Mouse (Mus musculus) spleen, adult 2 months (tissue): ENCODE results near the gene Rnaseh1. TPM values are rescaled to one million over a fixed set of nuclear protein-coding genes. Genes with fewer than 3 reads are reported as not detected.

Experiments
- DNase-seq, 2 experiments: peaks; one replicate each; pipeline versions ENCODE4 v3.0.0 to v3.0.0-alpha.2; 2012 to 2021; ENCODE audit warnings: low spot score in 2 of 2, low read depth in 1 of 2
- H3K27ac ChIP-seq: fragments of 200-500 bp; 2 replicates; pipeline ENCODE4 v1.5.1; 2012; ENCODE audit warnings: low read length, inconsistent platforms; ENCODE audit not compliant: insufficient read depth
- H3K27me3 ChIP-seq: fragments of 200-500 bp; 2 replicates; pipeline ENCODE4 v1.6.1; 2012; ENCODE audit warnings: mild to moderate bottlenecking, moderate library complexity, low read length, inconsistent platforms; ENCODE audit not compliant: control insufficient read depth, insufficient read depth
- H3K36me3 ChIP-seq: fragments of 200-500 bp; 2 replicates; pipeline ENCODE4 v1.6.1; 2012; ENCODE audit warnings: mild to moderate bottlenecking, low read length, inconsistent platforms; ENCODE audit not compliant: control insufficient read depth, insufficient read depth
- H3K4me1 ChIP-seq: fragments of 200-500 bp; 2 replicates; pipeline ENCODE4 v1.6.1; 2011; ENCODE audit warnings: inconsistent platforms; ENCODE audit not compliant: control insufficient read depth, insufficient read depth, insufficient read length
- H3K4me3 ChIP-seq: fragments of 200-500 bp; 2 replicates; pipeline ENCODE4 v1.5.1; 2011; ENCODE audit warnings: mild to moderate bottlenecking, inconsistent platforms; ENCODE audit not compliant: insufficient read depth, insufficient read length; ENCODE audit errors: extremely low read depth
- CTCF ChIP-seq: fragments of 200-500 bp; IDR thresholded peaks from 2 replicates; pipeline ENCODE4 v1.5.1; 2011; ENCODE audit warnings: mild to moderate bottlenecking, inconsistent platforms; ENCODE audit not compliant: insufficient read depth, insufficient read length, insufficient replicate concordance; ENCODE audit errors: extremely low read depth
- POLR2A ChIP-seq: fragments of 200-500 bp; IDR thresholded peaks from 2 replicates; pipeline ENCODE4 v1.6.1; 2011; ENCODE audit warnings: low read depth, low read length, inconsistent platforms
- WGBS: fragments of 180-500 bp; shearing (Covaris S2); methylation state at CpG from one replicate; pipeline ENCODE4 v1.1.7; 2018; 5-methylcytosine and 5-hydroxymethylcytosine counted together
- polyA plus RNA-seq: library from polyadenylated mRNA; depleted of rRNA; stranded (reverse); fragments of >200 nt; gene quantifications from 2 replicates; pipeline ENCODE4 v1.2.3, GENCODE M21; 2012

Gene Rnaseh1
- polyA plus RNA-seq, 1 experiment, result 10.2 TPM

- no peaks in the 10 kb centered on the region for H3K4me1 ChIP-seq
- no peak overlapping the region for H3K4me3 ChIP-seq
- TF ChIP-seq CTCF (no peak), POLR2A (no peak)
- H3K27me3 ChIP-seq, result no peaks in the 10 kb centered on the region
- H3K27ac ChIP-seq, result no peak overlapping the region
- WGBS, result 94% methylated on average over 2 of the region's 2 CpGs
- H3K36me3 ChIP-seq, result peaks cover 34% of the 10 kb centered on the region
- no peak for DNase-seq
These were observed 21.0 kb upstream of the Rnaseh1 start for GRCm38 (mm10) chr12:28628436-28628835.

GRCm38 (mm10) chr12:28635058-28635534 is 14.3 kb upstream of the Rnaseh1 start:
- Histone ChIP-seq H3K4me3 (peak overlapping the region; percentile 80), H3K27ac (peak overlapping the region; percentile 68), H3K4me1 (peaks cover 7% of the 10 kb centered on the region; the same call in 1 of the 2 replicates), H3K36me3 (peaks cover 34% of the 10 kb centered on the region), H3K27me3 (no peaks in the 10 kb centered on the region)
- no peak for DNase-seq
- TF ChIP-seq CTCF (no peak), POLR2A (no peak)
- 1% methylated on average over 23 of the region's 23 CpGs for WGBS

GRCm38 (mm10) chr12:28635535-28636476 is 13.6 kb upstream of the Rnaseh1 start, which contains the start of gene Rps7:
Gene Rps7 (minus strand): TSS chr12:28635953.
- Histone ChIP-seq H3K36me3 (peaks cover 28% of the 10 kb centered on the region), H3K27ac (peak within 1 kb of the TSS; percentile 83), H3K4me1 (peaks cover 7% of the 10 kb centered on the region; the same call in 1 of the 2 replicates), H3K27me3 (no peaks in the 10 kb centered on the region), H3K4me3 (peak within 1 kb of the TSS; percentile 80)
- WGBS, result 4% methylated on average over 69 of the region's 69 CpGs
- TF ChIP-seq CTCF (no peak), POLR2A (peak; percentile 82)
- peak; percentile 89 to 94 for DNase-seq

- Histone ChIP-seq H3K36me3 (peaks cover 23% of the 10 kb centered on the region), H3K4me3 (no peak overlapping the region), H3K4me1 (peaks cover 7% of the 10 kb centered on the region; the same call in 1 of the 2 replicates), H3K27me3 (no peaks in the 10 kb centered on the region), H3K27ac (no peak overlapping the region)
- no peak for DNase-seq
- 90% methylated on average over 6 of the region's 6 CpGs for WGBS
- no peak for TF ChIP-seq POLR2A
- TF ChIP-seq CTCF, result no peak
These were observed 12.9 kb upstream of the Rnaseh1 start for GRCm38 (mm10) chr12:28636543-28636942.

- Histone ChIP-seq H3K27me3 (no peaks in the 10 kb centered on the region), H3K4me3 (no peak overlapping the region), H3K27ac (no peak overlapping the region), H3K36me3 (peaks cover 5% of the 10 kb centered on the region), H3K4me1 (peaks cover 7% of the 10 kb centered on the region; the same call in 1 of the 2 replicates)
- TF ChIP-seq POLR2A, result no peak
- TF ChIP-seq CTCF, result no peak
- 62% methylated on average over 2 of the region's 2 CpGs for WGBS
- DNase-seq, result no peak
These were observed 10.6 kb upstream of the Rnaseh1 start for GRCm38 (mm10) chr12:28638778-28639177.

GRCm38 (mm10) chr12:28662628-28663027 is 13.2 kb downstream of the Rnaseh1 start:
- no peak for TF ChIP-seq CTCF
- Histone ChIP-seq H3K4me3 (no peak overlapping the region), H3K27ac (no peak overlapping the region), H3K36me3 (peaks cover 16% of the 10 kb centered on the region), H3K27me3 (no peaks in the 10 kb centered on the region), H3K4me1 (no peaks in the 10 kb centered on the region)
- no peak for DNase-seq
- 76% methylated on average over 4 of the region's 4 CpGs for WGBS
